Mouse (Mus musculus): ENCODE measurements around the gene Prr15.

Gene Prr15

DNA sequence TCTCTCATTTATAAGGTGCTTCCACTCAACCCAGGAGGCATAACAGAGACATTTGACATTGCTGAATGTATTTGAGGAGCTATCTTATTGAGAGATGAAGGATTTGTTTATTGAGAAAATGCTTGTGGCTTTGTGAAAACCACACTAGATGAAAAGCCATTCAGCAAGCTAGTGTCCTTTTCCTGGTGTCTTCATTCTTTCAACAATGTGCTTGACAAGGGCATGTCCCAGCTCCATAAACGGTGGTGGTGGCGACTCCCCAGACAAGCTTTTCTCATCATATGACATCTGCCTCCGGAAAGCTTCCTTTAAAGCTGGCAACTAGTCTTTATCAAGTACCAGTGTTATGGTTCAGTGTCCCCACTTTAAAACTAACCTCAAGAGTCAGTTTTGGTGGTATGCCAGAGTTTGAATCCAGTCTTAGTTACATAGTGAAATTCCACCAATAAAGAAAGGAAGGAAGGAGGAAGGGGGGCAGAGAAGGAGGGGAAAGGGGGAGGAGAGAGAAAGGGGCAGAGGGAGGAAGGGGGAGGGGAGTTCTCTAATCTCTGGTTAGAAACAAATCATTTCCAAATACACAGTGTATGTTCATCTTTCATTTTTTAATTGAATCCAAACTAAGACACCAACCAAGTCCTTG lies at the start of gene Prr15:
Prr15 (plus strand) TSS at position 590 of the 640 bp plus-strand sequence.
- DNase-seq (ENCODE audit: low spot score): no peak

DNA sequence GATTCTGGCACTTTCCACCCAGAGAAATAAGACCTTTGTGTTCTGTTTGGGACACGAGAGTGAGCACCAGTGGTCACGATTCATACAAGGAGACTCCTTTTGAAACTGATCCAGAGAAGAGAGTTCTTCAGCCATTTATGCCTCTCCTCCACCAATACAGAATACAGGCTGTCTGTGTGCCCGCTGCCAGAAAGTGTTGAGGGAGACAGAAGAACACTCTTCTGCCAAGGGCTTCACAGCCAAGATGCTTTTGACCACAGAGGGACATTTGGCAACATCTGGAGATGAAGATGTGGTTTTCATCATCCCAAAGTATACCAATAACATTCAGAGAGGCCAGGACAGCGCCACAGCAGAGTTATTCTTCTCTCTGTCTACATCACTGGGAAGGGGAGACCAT lies 48.4 kb upstream of the Prr15 start:
- DNase-seq (ENCODE audit: low spot score): no peak

DNA sequence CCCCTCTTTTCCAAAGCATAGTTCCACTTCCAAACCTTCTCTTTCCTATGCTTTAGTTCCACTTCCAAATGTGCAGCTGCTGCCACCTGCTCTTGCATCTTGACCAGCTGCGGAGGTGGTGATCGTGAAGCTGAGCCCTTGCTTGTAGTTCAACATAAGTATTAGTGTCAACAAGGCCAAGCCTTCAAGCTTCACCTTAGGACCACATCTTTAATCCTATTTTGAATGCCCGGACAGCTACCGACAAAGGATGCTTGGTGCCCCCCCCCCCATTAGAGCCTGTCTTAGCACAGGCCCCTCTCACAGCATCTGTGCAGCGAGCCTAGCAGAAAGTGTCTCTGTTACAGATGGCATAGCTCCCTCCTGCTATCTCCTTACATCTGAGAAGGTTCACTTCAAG lies 47.8 kb upstream of the Prr15 start:
- no peak for DNase-seq (ENCODE audit: low spot score)

DNA sequence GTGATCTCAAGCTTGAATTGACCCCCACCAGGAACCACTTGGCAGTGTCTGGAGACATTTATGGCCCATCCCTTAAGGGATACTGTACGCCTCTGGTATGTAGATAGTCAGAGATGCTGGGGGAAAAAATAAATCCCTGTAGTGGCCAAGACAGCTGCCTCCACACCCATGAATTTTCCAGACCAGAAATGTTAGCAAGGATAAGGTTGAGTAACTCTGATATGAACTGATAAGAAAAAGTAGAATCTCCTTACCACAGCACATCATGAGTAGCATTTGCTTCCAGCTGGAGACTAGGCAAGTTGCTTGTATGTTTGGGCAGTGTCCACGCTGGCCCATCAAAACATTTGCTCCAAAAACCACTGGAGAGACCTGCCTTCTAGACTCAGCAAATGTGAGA lies 47.0 kb upstream of the Prr15 start:
- DNase-seq (ENCODE audit: low spot score): no peak

DNA sequence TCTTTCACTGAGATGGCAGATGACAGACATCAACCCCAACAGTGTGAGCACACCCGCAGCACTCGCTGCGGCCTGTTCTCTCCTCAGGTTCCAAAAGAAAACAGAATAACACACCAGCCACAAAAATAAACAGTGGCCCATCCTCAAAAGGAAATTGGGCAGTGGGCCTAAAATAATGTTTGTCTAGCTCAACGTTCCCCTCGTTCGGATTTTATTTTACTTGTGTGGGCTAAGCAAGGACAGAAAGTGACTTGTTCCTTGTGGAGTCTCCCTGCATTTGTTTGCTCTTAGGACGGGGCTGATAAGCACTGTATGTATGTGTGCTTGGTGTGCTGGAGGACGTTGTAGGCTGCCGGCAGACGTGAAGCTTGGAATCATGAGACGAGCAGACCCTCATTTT lies 46.2 kb upstream of the Prr15 start:
- DNase-seq (ENCODE audit: low spot score): no peak

DNA sequence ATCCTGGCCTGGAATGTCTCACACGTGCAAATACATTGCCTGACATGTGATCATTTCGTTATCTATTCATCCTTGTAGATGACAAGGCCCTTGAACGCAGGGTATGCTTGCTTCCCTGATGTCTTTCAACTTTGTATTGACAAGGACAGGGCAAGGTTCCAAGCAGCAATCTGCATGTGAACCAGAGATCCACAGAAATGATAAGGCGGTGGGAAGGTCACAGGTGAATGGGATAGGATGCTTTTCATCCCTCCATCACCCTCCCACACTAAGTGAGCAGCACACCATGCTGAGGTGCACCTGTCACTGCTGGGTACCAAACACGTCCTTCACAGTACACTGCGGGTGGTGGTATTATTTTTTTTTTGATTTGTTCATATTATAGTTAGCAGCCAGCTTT lies 45.4 kb upstream of the Prr15 start:
- no peak for DNase-seq (ENCODE audit: low spot score)

DNA sequence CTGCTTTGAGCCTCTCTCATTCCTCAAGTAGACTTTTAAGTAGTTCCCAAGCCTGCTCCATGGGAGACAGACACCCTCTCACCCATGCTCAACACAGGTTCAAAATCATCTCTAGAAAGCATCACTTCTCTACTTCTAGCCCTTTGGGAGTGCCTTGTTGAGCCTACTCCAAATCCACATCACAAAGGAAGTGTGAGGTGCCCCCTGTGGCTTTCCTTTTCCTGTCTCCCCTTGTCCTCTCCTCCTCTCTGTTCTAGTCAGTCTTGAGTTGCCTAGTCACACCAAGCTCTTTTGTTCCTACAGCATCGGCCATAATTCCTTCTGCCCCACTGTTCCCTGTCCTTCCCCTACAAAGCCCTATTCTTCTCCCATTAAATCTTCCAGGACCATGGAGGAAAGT lies 42.3 kb upstream of the Prr15 start:
- no peak for DNase-seq (ENCODE audit: low spot score)

DNA sequence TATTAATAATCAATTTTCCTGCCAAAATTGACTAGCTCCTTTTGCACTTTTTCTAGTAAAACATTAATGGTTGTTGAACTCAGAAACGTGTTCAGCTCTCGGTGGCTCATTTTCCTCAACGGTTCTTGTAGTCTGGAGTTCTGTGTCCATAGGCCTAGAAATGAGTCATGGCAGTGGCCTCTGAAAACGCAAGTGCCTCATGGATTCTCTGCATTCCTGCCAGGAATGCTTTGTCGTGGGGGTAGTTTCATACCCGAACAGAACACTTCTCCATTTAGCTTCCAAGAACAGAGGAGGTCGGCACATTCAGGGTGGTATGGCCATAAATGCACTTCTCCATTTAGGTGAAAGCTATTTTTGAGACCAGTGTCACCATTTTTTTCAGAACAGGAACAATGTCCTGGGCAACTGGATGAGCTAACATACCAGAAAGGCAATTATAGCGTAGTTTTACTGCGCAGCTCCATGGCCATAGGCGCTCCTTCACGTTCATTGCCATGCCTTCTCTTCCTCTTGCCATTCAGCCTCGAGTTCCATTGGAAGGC lies 41.4 kb upstream of the Prr15 start:
- DNase-seq (ENCODE audit: low spot score): no peak

DNA sequence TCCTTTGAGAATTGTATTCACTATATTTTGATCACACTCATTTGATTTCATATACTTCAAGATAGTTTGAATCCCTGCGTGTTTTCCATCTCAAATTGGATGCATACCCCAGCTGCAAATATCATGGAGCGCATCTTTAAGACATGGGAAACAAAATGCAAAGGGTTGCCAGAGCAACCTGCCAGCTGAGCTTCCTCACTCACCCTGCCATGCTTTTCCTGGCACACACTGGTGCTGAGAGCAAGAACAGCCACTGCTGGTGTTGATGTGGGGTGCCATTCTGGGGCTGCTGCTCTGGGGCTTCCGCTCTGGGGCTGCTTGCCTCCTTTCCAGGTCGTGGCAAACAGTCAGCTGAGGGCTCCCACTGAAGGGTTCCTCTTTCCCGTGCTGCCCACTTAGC lies 38.8 kb upstream of the Prr15 start:
- DNase-seq (ENCODE audit: low spot score): no peak

DNA sequence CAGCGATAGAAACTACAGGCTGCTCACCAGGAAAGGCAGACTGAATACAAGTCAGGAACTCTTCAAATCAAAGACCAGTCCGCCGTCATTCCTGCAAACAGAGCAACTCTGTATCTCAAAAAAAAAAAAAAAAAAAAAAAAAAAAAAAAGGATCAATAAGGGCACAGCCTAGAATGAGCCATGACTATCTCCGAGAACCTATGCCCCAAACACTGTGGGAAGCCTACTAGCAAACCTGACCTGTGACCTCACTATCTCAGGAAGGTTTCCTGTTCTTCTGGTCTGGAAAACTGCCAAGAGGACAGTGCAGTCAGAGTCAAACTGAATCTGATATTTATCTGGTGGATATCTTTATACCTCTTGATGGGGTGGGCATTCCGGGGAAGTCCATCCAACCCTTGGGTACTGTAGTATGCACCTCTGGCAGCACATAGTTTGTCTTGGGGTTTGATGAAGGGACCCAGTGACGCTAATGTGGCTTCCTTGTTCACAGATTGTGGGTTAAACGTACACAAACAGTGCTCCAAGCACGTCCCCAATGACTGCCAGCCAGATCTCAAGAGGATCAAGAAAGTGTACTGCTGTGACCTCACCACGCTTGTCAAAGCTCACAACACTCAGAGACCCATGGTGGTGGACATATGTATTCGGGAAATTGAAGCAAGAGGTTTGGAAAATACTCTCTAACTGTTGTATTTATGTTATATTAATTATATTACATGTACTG lies 35.7 kb upstream of the Prr15 start:
- DNase-seq (ENCODE audit: low spot score): no peak

DNA sequence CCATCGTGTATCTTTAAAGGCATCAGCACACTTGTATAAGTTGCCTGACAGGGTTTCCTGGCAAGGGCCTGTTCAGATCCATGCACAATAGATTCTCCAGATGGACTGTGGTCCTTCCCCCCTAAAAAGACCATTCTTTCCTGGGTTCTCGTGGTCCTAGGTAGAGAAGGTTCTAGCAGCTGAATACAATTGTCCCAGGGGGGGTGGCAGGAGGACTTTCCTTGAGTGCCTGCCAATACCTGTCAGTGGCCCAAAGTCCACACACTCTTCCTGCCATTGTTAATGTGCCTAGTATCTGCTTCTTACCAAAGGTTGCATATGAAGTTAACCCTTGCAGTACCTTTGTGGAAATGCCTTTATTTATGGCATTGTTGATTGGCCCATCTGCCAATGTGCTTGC lies 28.4 kb upstream of the Prr15 start:
- DNase-seq (ENCODE audit: low spot score): no peak

DNA sequence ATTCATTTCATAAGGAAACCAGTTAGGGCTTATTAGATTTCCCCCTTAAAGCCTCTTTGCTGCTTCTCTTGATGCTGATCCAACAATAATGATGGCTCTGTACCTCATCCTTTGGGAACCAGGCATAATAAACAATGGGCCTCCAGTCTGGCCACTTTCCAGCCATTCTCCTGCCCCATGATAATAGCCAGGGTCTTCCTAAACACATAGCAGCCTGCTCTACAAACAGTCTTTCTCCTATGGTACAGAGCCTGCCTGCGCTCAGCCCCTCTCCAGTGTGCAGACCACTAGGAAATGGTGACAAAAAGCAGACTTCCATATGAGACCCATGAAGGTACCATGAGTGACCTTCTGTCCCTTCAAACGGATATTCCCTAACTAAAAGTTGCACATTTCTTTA lies 26.2 kb upstream of the Prr15 start:
- peak; percentile 34 for DNase-seq (ENCODE audit: low spot score)

DNA sequence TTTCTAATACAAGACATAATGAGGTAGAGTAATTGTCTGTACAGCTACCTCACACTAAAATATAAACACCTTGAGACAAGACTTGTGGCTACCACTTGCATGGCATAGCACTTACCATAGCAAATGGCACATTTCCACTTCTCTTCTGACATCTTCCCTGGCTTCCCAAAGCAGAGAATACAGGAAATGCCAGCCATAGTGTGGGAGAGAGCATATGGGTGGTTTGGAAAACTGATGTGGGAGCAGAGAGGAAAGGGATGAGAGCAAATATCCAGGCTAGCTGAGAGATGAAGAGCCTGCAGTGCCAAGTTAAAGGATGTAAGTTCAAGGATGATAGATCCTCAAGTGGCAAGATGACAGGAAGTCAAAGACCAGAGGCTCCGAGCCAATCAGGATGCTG lies 19.9 kb upstream of the Prr15 start:
- DNase-seq (ENCODE audit: low spot score): no peak

DNA sequence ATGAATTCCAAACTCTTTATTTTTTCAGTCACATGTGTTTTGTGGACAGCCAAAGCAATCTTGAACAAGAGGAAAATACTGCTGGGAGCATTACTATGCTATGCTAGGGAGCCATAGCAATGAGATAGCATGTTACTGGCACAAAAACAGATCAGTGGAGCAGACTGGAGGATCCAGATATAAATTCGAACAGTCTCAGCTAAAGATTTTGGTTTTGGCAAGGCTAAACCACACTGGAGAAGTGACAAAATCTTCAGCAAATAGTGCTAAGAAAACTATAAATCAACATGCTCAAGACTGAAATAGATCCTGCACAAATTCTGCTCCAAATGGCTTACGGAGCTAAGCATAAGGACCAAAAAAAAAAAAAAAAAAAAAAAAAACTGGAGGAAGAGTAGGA lies 12.6 kb upstream of the Prr15 start:
- no peak for DNase-seq (ENCODE audit: low spot score)

DNA sequence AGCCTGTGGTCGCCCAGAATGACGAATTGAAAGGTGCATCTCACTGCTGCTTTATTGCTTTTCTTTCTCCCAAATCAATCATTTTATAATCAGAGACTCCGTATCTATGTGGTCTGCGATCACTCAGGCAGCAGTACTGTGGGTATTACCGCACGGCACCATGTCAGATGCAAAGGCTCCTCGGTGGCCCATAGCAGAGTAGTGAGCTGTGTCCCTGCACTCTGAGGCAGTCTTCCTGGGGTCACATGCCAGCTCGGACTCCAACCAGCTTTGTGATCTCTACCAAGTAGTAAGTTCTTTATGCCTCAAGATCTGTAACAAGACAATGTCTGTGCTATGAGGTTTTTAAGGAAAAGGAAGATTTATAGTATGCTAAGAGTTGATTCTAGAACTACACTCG lies 7.0 kb upstream of the Prr15 start:
- DNase-seq (ENCODE audit: low spot score): no peak

DNA sequence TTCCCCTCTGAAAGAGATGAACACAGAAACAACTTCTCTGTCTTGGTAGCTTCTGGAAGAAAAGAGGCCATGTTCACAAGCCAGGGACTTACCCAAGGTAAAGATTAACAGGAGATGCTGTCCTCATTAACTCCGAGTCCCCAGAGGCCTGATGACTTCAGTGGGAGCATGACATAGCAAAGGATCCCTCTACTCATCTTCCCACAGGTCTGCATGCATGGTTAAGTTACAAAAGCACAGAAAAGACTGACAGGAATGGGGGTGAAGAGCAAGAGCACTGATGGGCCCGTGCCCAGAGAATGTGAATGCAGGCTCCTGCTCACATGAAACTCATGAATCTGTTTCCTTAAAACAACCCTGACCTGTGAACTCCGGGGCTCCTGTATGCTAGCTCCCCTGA lies 6.4 kb upstream of the Prr15 start:
- DNase-seq (ENCODE audit: low spot score): no peak

DNA sequence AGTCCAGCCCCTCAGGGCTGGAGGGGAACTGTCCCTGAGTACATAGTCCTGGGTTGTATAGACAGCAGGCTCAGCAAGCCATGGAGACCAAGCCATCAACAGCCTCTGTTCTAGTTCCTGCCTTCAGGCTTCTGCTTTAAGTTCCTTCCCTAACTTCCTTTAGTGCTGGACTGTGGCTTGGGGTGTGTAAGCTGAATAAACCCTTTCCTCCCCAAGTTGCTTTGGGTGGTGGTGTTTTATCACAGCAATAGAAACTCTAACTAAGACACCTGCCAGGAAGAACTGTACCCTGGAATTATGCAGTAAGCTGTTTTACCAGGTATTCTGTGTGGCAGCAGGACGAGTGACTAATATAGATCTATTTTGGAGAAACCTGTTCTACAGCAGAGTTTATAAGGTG lies 5.4 kb upstream of the Prr15 start:
- no peak for DNase-seq (ENCODE audit: low spot score)

DNA sequence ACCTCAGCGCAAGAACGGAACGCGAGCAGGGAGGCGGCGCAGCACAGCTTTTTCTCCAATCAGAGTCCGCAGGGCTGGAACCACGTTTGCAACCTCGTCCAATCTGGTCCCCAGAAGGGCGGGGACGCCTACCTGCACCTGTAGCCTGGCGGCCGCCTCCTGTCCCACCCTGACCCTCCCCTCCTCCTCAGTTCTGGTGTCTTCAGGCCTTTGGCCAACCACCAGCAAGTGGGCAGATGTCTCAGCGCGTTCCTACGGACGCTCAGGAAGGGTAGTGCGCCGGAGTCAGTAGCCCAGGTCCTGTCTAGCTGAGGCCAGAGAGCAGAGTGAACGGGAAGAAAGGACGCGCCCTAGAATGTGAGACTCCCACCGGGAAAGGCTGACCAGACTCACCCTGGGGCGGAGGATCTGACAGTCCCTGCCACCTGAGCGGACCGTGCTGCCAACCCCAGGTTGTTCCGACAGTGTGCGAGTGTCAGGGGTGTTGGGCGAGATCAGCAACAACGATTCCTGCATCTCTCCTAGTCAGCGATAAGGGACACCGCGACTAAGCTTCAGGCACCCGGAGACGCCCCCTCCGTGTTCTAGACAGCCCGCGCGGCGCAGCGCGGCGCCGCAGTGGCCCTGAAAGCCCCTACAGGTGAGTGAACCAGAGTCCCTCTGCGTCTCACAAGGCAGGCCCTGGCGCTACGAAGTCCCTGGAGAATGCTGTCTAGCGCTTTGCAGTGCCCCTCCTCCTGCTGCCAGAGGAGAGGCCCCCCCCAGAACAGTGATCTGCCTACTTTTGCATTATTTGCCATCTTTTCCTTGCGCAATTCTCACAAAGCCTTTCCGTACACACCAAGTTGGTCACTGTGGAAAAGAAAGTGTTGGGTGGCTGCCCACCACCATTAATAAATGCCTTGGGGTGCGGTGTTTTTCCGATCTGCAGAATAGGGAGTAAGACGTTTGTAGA lies 1.3 kb downstream of the Prr15 start:
- peak; percentile 43 for DNase-seq (ENCODE audit: low spot score)

DNA sequence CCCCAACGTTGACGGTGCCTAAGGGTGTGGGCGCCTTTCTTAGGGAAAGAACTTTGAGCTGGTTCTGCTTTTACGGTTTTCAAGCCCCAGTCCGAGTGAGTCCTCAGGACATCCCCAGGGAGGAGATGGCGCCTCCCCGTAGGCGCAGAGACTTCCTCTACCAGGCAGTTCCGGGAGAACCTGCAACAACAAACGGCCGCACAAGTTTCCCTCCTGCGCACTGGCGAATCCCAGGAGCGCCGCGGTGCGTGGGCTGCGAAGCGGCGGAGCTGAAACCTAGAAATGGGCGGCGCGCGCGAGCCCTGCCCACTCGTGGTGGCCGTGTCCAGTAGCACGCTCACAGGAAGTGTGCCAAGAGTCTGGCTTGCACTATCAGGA lies 2.0 kb downstream of the Prr15 start:
- DNase-seq (ENCODE audit: low spot score): peak; percentile 50

DNA sequence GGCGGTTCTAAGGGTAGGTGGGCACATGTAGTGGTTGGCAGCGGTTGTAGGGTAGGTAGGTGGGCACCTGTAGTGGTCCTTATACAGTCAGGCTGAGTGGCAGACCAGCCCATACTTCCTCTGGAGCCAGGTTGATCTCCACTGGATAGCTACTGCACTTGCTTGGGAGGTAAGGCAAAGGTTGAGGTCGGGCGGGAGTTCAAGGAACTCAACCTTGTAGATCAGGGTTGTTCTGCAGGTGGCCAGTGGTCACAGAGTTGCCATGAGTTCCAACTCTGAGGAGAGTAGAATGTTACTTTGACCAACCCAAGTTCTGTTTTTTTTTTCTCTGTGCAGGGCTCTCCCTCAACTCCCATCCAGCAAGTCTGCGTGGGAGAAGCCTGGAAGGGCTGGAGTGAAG lies 3.1 kb downstream of the Prr15 start:
- DNase-seq (ENCODE audit: low spot score): no peak

DNA sequence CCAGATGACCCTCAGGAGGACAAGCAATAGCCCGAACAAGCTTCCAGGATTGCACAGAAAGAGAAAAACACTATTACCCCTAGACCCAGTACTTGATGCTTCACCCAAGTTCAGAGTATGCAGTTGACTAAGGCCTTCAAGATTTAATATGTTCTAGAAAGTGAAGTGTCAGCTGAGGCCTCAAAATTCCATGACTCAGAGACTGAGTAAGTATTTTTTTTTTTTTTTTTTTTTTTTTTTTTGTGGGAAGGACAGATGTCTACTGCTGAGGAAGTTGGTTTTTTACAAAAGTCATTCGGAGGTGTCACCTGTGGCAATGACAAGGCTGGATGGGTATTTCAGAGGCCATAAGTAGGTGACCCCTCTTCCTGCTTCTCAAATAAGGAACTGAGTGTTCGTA lies 4.0 kb downstream of the Prr15 start:
- no peak for DNase-seq (ENCODE audit: low spot score)

DNA sequence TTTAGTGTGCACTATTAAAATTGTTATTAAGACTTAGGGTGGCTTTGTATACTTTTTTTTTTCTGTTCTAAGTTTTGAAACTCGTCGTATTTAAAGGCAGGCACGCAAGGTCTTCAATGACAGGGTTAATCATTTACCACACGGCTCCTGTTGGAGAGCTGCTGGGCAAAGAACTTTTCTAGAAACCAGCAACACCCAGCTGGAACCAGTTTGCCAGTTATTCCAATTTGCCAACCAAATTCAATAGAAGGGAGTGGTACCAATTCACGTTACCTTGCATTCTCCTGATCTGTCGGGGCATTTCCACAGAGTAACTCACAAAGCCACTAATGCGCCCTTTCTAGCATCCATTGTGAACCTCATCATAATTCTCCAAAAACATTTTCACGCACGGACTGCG lies 4.5 kb downstream of the Prr15 start:
- no peak for DNase-seq (ENCODE audit: low spot score)

DNA sequence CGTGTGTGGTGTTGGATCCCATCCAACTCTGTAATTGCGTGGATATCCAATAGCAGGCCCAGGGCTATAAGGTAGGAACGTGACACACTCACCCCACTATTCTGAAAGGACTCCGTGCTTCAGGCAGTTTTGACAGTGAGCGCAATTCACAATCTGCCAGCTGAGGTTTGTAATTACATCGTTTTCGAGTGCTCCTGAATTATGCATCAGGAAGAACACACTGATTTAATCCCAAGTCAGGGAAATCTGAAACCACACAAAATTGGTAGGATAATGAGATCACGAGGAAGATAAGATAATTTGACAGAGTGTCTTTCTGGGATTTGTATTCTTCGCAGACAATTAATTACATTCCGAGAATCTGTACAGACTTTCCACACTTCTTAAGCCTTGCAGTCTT lies 6.1 kb downstream of the Prr15 start:
- no peak for DNase-seq (ENCODE audit: low spot score)
